Mouse (Mus musculus) megakaryocyte, embryonic 14.5 days (primary cell): ENCODE measurements around the gene Dennd6a.

Experiments
- FLI1 ChIP-seq: IDR thresholded peaks from 2 replicates; pipeline ENCODE4 v1.6.1; 2012; ENCODE audit warnings: low read length, inconsistent platforms, mixed read lengths
- GATA1 ChIP-seq: IDR thresholded peaks from 3 replicates; pipeline ENCODE4 v1.6.1; 2012; ENCODE audit warnings: mixed read lengths, low read length, inconsistent platforms, borderline replicate concordance

GRCm38 (mm10) chr14:26557581-26557980 is 16.1 kb upstream of the Dennd6a start:
- TF ChIP-seq GATA1 (no peak), FLI1 (no peak)
